Mouse (Mus musculus): ENCODE measurements at regions not wholly inside any gene's neighbourhood (a gene's known extent, or its start where the extent isn't known, plus 50 kb on each side); places are given as distances from the start of the nearest gene placed in this dataset.
A peak's percentile ranks its signal among the peaks of the same experiment; 100 is the strongest.
"Not testable (repeated sequence)": the region's sequence is repeated elsewhere in the genome, so short reads cannot be mapped to it uniquely, and the experiment has no call there.

- DNase-seq = no peak
Observed at GRCm38 (mm10) chr13:52337936-52338335, 193.1 kb downstream of the Diras2 start.

GRCm38 (mm10) chr13:52339156-52339555 is 191.9 kb downstream of the Diras2 start:
- DNase-seq = no peak

- DNase-seq = no peak
Observed at GRCm38 (mm10) chr13:52341981-52342380, 189.1 kb downstream of the Diras2 start.

GRCm38 (mm10) chr13:52344383-52344782 is 186.7 kb downstream of the Diras2 start:
- no peak for DNase-seq

- DNase-seq = no peak
Observed at GRCm38 (mm10) chr13:52344853-52345252, 186.2 kb downstream of the Diras2 start.

GRCm38 (mm10) chr13:52345375-52346026 is 185.6 kb downstream of the Diras2 start:
- peak; percentile 52 to 55 for DNase-seq

- DNase-seq = no peak
Observed at GRCm38 (mm10) chr13:52346027-52346375, 185.1 kb downstream of the Diras2 start.

GRCm38 (mm10) chr13:52347631-52348030 is 183.4 kb downstream of the Diras2 start:
- no peak for DNase-seq

GRCm38 (mm10) chr13:52349606-52350005 is 181.5 kb downstream of the Diras2 start:
- DNase-seq = no peak

GRCm38 (mm10) chr13:52352576-52352975 is 178.5 kb downstream of the Diras2 start:
- peak in 1 of 2 experiments; percentile 62 for DNase-seq

GRCm38 (mm10) chr13:52353437-52353836 is 177.6 kb downstream of the Diras2 start:
- no peak for DNase-seq

- DNase-seq = no peak
Observed at GRCm38 (mm10) chr13:52353966-52354365, 177.1 kb downstream of the Diras2 start.

- not testable (repeated sequence) for DNase-seq
Observed at GRCm38 (mm10) chr13:52355921-52356320, 175.2 kb downstream of the Diras2 start.

GRCm38 (mm10) chr13:52359332-52359731 is 171.7 kb downstream of the Diras2 start:
- not testable (repeated sequence) for DNase-seq

GRCm38 (mm10) chr13:52361177-52361846 is 169.8 kb downstream of the Diras2 start:
- no peak for DNase-seq

GRCm38 (mm10) chr13:52362266-52362665 is 168.8 kb downstream of the Diras2 start:
- no peak for DNase-seq

- no peak for DNase-seq
Observed at GRCm38 (mm10) chr13:52369851-52370250, 161.2 kb downstream of the Diras2 start.

- DNase-seq = no peak
Observed at GRCm38 (mm10) chr13:52371986-52372385, 159.1 kb downstream of the Diras2 start.

GRCm38 (mm10) chr13:52374781-52375180 is 156.3 kb downstream of the Diras2 start:
- DNase-seq = peak; percentile 64 to 81

- DNase-seq = peak; percentile 58 to 73
Observed at GRCm38 (mm10) chr13:52378236-52378635, 152.8 kb downstream of the Diras2 start.

GRCm38 (mm10) chr13:52389271-52389670 is 141.8 kb downstream of the Diras2 start:
- DNase-seq = peak; percentile 56 to 60

GRCm38 (mm10) chr13:52395786-52396185 is 135.3 kb downstream of the Diras2 start:
- DNase-seq = no peak

- DNase-seq = no peak
Observed at GRCm38 (mm10) chr13:52398344-52398743, 132.7 kb downstream of the Diras2 start.

- DNase-seq = no peak
Observed at GRCm38 (mm10) chr13:52399143-52399542, 131.9 kb downstream of the Diras2 start.

- no peak for DNase-seq
Observed at GRCm38 (mm10) chr13:52403805-52404204, 127.3 kb downstream of the Diras2 start.
